Mouse (Mus musculus): ENCODE results near the gene Eif2b4. TPM values are rescaled to one million over a fixed set of nuclear protein-coding genes. Genes with fewer than 3 reads are reported as not detected.

Gene Eif2b4
- polyA plus RNA-seq, 1 experiment from 2014 or later, result 73.3 TPM

DNA sequence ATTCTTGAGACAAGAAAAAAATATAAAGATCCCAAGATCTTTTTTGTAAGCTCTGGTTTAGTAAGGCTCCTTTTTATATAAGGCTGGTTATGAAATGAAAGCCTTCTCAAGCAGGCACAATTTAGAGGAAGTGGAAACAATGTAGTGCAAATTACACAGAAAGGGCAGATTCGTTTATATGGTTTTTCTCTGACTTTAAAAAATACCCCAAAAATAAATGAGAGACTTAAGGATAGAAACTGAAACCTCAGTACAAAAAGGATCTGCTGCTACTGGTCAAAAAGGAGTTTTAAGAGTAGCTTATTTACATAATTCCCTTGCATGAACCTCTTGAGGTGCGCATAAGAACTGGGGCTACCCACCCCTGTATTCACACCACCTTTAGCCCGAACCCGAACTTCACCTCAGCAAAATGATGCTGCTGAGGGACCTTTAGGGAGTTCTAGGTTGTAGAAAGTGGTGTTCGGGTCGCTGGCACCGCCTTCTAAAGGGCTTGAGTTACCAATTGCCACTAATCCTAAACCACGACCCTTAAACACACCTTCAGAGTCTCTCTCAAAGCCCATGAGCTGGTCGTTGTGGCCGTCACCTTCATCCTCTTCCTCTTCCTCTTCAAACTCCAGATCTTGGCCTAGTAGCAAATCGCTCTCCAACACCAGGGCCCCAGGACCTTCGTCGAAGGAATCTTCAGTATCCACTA is 8.0 kb upstream of the Eif2b4 start:
- peak overlapping the region; percentile 78 for H3K4me2 ChIP-seq (ENCODE audit: low read depth, low read length)
- peak overlapping the region; percentile 83 for H3K9ac ChIP-seq (ENCODE audit: low read length)
- H3K27me3 ChIP-seq (ENCODE audit: control insufficient read depth, insufficient read depth, low read length), result no peaks in the 10 kb centered on the region
- H3K36me3 ChIP-seq (ENCODE audit: control insufficient read depth, insufficient read depth), result peaks cover 74% of the 10 kb centered on the region
- ATAC-seq (replicated peaks; ENCODE audit: extremely low read depth, insufficient read depth, low FRiP score), result no peak
- peak overlapping the region; percentile 62 for H3K27ac ChIP-seq (ENCODE audit: low read length)
- H3K4me1 ChIP-seq (ENCODE audit: control insufficient read depth, insufficient read depth, low read length), result peaks cover 14% of the 10 kb centered on the region
- H3K9me3 ChIP-seq (replicated peaks; ENCODE audit: control insufficient read depth, low read length), result peaks cover 4% of the 10 kb centered on the region
- H3K4me3 ChIP-seq (ENCODE audit: low read length), result peak overlapping the region; percentile 72
- 11% methylated on average over 13 of the region's 13 CpGs for WGBS

- Histone ChIP-seq H3K27ac (ENCODE audit: low read length) (no peak overlapping the region), H3K36me3 (ENCODE audit: control insufficient read depth, insufficient read depth) (peaks cover 75% of the 10 kb centered on the region), H3K27me3 (ENCODE audit: control insufficient read depth, insufficient read depth, low read length) (no peaks in the 10 kb centered on the region), H3K9me3 (replicated peaks; ENCODE audit: control insufficient read depth, low read length) (peaks cover 4% of the 10 kb centered on the region), H3K4me2 (ENCODE audit: low read depth, low read length) (peak overlapping the region; percentile 78; the same call in 1 of the 2 replicates), H3K9ac (ENCODE audit: low read length) (peak overlapping the region; percentile 7; the same call in 1 of the 2 replicates), H3K4me3 (ENCODE audit: low read length) (no peak overlapping the region), H3K4me1 (ENCODE audit: control insufficient read depth, insufficient read depth, low read length) (peaks cover 14% of the 10 kb centered on the region)
- WGBS, result 86% methylated on average over 27 of the region's 27 CpGs
- no peak for ATAC-seq (replicated peaks; ENCODE audit: extremely low read depth, insufficient read depth, low FRiP score)
These were observed 7.1 kb upstream of the Eif2b4 start for GRCm38 (mm10) chr5:31200327-31200768.

DNA sequence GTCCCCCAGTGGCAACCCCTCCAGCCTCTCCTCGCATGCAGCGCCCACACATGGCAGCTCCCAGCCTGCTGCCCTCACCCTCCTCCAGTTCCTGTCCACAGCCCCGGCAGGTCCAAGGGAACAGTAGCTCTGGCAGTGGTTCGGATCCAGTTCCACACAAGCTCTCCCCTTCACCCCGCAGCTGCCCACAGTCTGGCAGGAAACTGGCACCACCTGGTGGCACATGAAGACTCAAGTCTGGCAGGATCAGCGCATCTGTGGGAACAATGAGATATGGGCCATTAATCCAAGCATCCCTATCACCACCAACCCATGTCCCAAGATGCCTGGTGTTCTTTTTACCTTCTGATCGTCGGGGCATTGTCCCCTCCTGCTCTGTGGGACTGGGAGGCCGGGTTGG is 6.7 kb upstream of the Eif2b4 start:
- Histone ChIP-seq H3K27me3 (ENCODE audit: control insufficient read depth, insufficient read depth, low read length) (no peaks in the 10 kb centered on the region), H3K27ac (ENCODE audit: low read length) (no peak overlapping the region), H3K4me2 (ENCODE audit: low read depth, low read length) (no peak overlapping the region), H3K4me3 (ENCODE audit: low read length) (no peak overlapping the region), H3K9ac (ENCODE audit: low read length) (no peak overlapping the region), H3K4me1 (ENCODE audit: control insufficient read depth, insufficient read depth, low read length) (peaks cover 14% of the 10 kb centered on the region), H3K36me3 (ENCODE audit: control insufficient read depth, insufficient read depth) (peaks cover 75% of the 10 kb centered on the region), H3K9me3 (replicated peaks; ENCODE audit: control insufficient read depth, low read length) (peaks cover 4% of the 10 kb centered on the region)
- 76% methylated on average over 9 of the region's 9 CpGs for WGBS
- ATAC-seq (replicated peaks; ENCODE audit: extremely low read depth, insufficient read depth, low FRiP score), result no peak

- ATAC-seq (replicated peaks; ENCODE audit: extremely low read depth, insufficient read depth, low FRiP score), result no peak
- no peak overlapping the region for H3K9ac ChIP-seq (ENCODE audit: low read length)
- peaks cover 15% of the 10 kb centered on the region for H3K4me1 ChIP-seq (ENCODE audit: control insufficient read depth, insufficient read depth, low read length)
- no peak overlapping the region for H3K4me3 ChIP-seq (ENCODE audit: low read length)
- H3K27me3 ChIP-seq (ENCODE audit: control insufficient read depth, insufficient read depth, low read length), result no peaks in the 10 kb centered on the region
- H3K9me3 ChIP-seq (replicated peaks; ENCODE audit: control insufficient read depth, low read length), result peaks cover 4% of the 10 kb centered on the region
- WGBS, result 90% methylated on average over 19 of the region's 19 CpGs
- no peak overlapping the region for H3K27ac ChIP-seq (ENCODE audit: low read length)
- peaks cover 70% of the 10 kb centered on the region for H3K36me3 ChIP-seq (ENCODE audit: control insufficient read depth, insufficient read depth)
- no peak overlapping the region for H3K4me2 ChIP-seq (ENCODE audit: low read depth, low read length)
These were observed 6.2 kb upstream of the Eif2b4 start for GRCm38 (mm10) chr5:31199321-31199892.

DNA sequence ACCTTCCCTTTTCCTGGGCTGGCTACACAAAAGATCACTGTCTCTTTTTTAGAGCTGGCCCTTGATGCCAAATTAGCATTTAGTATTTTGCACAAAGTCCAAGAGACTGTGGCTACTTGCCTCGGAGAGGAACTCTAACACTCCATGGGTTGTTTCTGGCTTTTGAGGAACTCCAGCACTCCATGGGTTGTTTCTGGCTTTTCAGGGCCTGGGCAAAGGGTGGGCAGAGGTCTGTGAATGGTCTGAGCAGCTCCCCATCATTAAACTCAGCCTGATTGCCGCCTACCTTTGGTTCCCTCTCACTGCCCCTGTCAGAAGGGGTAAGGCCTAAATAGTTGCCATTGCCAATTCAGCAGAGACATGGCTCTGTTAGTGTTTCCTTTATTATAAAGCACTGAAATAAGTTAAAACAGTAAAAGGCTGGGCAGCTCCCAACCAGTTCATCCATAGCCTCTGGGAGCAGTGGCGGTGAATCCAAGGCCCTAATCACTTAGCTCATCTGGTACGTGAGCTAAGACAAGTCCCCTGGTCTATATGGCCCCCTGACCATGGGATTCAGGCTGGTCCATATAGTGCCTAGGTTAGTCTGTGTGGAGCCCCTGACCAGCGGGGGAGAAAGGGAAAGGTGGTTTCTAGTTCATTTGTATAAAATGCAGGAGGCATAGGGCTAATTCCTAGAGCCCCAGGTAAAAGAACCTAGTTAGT is 5.5 kb upstream of the Eif2b4 start:
- 77% methylated on average over 5 of the region's 5 CpGs for WGBS
- Histone ChIP-seq H3K9me3 (replicated peaks; ENCODE audit: control insufficient read depth, low read length) (peaks cover 4% of the 10 kb centered on the region), H3K4me2 (ENCODE audit: low read depth, low read length) (no peak overlapping the region), H3K9ac (ENCODE audit: low read length) (no peak overlapping the region), H3K4me3 (ENCODE audit: low read length) (no peak overlapping the region), H3K27me3 (ENCODE audit: control insufficient read depth, insufficient read depth, low read length) (no peaks in the 10 kb centered on the region), H3K36me3 (ENCODE audit: control insufficient read depth, insufficient read depth) (peaks cover 63% of the 10 kb centered on the region), H3K4me1 (ENCODE audit: control insufficient read depth, insufficient read depth, low read length) (peaks cover 21% of the 10 kb centered on the region), H3K27ac (ENCODE audit: low read length) (no peak overlapping the region)
- ATAC-seq (replicated peaks; ENCODE audit: extremely low read depth, insufficient read depth, low FRiP score), result no peak

- Histone ChIP-seq H3K4me3 (ENCODE audit: low read length) (no peak overlapping the region), H3K4me2 (ENCODE audit: low read depth, low read length) (no peak overlapping the region), H3K36me3 (ENCODE audit: control insufficient read depth, insufficient read depth) (peaks cover 57% of the 10 kb centered on the region), H3K4me1 (ENCODE audit: control insufficient read depth, insufficient read depth, low read length) (peaks cover 21% of the 10 kb centered on the region), H3K9me3 (replicated peaks; ENCODE audit: control insufficient read depth, low read length) (peaks cover 4% of the 10 kb centered on the region), H3K27ac (ENCODE audit: low read length) (no peak overlapping the region), H3K9ac (ENCODE audit: low read length) (no peak overlapping the region), H3K27me3 (ENCODE audit: control insufficient read depth, insufficient read depth, low read length) (no peaks in the 10 kb centered on the region)
- ATAC-seq (replicated peaks; ENCODE audit: extremely low read depth, insufficient read depth, low FRiP score), result no peak
- WGBS, result 80% methylated on average over 9 of the region's 9 CpGs
These were observed 4.9 kb upstream of the Eif2b4 start for GRCm38 (mm10) chr5:31198170-31198569.

DNA sequence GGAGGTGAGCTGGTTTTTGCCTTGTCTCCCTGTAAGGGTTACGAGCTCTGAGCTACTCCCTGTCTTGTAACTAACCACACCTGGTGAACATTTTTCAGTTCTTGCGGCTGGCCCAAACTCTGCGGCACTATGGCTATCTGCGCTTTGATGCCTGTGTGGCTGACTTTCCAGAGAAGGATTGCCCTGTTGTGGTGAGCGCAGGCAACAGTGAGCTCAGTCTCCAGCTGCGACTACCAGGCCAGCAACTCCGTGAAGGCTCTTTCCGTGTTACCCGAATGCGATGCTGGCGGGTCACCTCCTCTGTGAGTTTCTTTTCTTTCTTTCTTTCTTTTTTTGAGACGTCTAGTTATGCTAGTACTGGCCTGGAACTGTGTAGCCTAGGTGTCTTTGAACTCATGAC is 3.8 kb upstream of the Eif2b4 start:
- Histone ChIP-seq H3K4me3 (ENCODE audit: low read length) (no peak overlapping the region), H3K27me3 (ENCODE audit: control insufficient read depth, insufficient read depth, low read length) (no peaks in the 10 kb centered on the region), H3K27ac (ENCODE audit: low read length) (no peak overlapping the region), H3K9ac (ENCODE audit: low read length) (no peak overlapping the region), H3K4me1 (ENCODE audit: control insufficient read depth, insufficient read depth, low read length) (peaks cover 18% of the 10 kb centered on the region), H3K36me3 (ENCODE audit: control insufficient read depth, insufficient read depth) (peaks cover 54% of the 10 kb centered on the region), H3K9me3 (replicated peaks; ENCODE audit: control insufficient read depth, low read length) (peaks cover 4% of the 10 kb centered on the region), H3K4me2 (ENCODE audit: low read depth, low read length) (no peak overlapping the region)
- ATAC-seq (replicated peaks; ENCODE audit: extremely low read depth, insufficient read depth, low FRiP score), result no peak
- 91% methylated on average over 12 of the region's 12 CpGs for WGBS

GRCm38 (mm10) chr5:31196207-31196606 is 3.0 kb upstream of the Eif2b4 start:
- Histone ChIP-seq H3K9me3 (replicated peaks; ENCODE audit: control insufficient read depth, low read length) (peaks cover 4% of the 10 kb centered on the region), H3K27me3 (ENCODE audit: control insufficient read depth, insufficient read depth, low read length) (no peaks in the 10 kb centered on the region), H3K36me3 (ENCODE audit: control insufficient read depth, insufficient read depth) (peaks cover 55% of the 10 kb centered on the region), H3K4me3 (ENCODE audit: low read length) (no peak overlapping the region), H3K27ac (ENCODE audit: low read length) (no peak overlapping the region), H3K9ac (ENCODE audit: low read length) (no peak overlapping the region), H3K4me1 (ENCODE audit: control insufficient read depth, insufficient read depth, low read length) (peaks cover 23% of the 10 kb centered on the region), H3K4me2 (ENCODE audit: low read depth, low read length) (no peak overlapping the region)
- no peak for ATAC-seq (replicated peaks; ENCODE audit: extremely low read depth, insufficient read depth, low FRiP score)
- 91% methylated on average over 10 of the region's 10 CpGs for WGBS

DNA sequence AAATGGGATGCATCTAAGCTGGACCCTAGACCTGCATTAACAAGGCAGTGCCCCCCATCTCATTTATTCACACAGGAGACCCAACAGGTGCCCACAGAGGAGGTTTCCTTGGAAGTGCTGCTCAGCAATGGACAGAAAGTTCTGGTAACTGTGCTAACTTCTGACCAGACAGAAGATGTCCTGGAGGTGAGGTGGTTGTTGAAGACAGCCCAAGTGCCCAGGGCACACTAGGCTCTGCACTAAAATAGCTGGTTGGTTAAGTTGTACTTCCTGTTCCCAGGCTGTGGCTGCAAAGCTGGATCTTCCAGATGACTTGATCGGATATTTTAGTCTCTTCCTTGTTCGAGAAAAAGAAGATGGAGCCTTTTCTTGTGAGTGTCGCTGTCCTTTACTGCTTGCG is 2.4 kb upstream of the Eif2b4 start:
- no peaks in the 10 kb centered on the region for H3K27me3 ChIP-seq (ENCODE audit: control insufficient read depth, insufficient read depth, low read length)
- H3K9me3 ChIP-seq (replicated peaks; ENCODE audit: control insufficient read depth, low read length), result peaks cover 4% of the 10 kb centered on the region
- H3K4me1 ChIP-seq (ENCODE audit: control insufficient read depth, insufficient read depth, low read length), result peaks cover 18% of the 10 kb centered on the region
- no peak overlapping the region for H3K4me2 ChIP-seq (ENCODE audit: low read depth, low read length)
- peaks cover 58% of the 10 kb centered on the region for H3K36me3 ChIP-seq (ENCODE audit: control insufficient read depth, insufficient read depth)
- no peak for ATAC-seq (replicated peaks; ENCODE audit: extremely low read depth, insufficient read depth, low FRiP score)
- 93% methylated on average over 4 of the region's 4 CpGs for WGBS
- no peak overlapping the region for H3K27ac ChIP-seq (ENCODE audit: low read length)
- H3K4me3 ChIP-seq (ENCODE audit: low read length), result no peak overlapping the region
- no peak overlapping the region for H3K9ac ChIP-seq (ENCODE audit: low read length)
